Mouse (Mus musculus) left cerebral cortex, adult 11 months (tissue): ENCODE data around the gene Cep55.

ENCODE experiments used
- DNase-seq: peaks from one replicate; pipeline ENCODE4 v3.0.0; 2022; ENCODE audit warnings: low spot score

The Cep55 gene

DNA sequence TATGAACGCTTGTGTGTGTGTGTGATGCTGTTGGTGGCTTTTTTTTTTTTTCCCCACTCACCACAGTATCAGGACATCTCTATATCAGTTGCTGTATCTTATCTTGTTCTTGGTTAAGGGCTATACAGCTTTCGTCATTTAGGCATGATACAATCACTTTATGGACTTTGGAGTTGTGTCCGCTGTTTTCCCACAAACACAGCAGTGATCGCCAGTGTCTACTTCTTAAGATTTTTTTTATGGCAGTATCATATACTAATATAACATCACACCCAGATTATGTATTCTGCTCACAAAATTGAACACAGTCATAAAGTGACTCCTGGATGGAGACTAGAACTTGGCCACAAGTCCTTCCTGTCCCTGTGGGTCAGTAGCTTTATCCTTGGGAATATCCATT, 53.1 kb downstream of the Cep55 start:
- DNase-seq, result no peak

DNA sequence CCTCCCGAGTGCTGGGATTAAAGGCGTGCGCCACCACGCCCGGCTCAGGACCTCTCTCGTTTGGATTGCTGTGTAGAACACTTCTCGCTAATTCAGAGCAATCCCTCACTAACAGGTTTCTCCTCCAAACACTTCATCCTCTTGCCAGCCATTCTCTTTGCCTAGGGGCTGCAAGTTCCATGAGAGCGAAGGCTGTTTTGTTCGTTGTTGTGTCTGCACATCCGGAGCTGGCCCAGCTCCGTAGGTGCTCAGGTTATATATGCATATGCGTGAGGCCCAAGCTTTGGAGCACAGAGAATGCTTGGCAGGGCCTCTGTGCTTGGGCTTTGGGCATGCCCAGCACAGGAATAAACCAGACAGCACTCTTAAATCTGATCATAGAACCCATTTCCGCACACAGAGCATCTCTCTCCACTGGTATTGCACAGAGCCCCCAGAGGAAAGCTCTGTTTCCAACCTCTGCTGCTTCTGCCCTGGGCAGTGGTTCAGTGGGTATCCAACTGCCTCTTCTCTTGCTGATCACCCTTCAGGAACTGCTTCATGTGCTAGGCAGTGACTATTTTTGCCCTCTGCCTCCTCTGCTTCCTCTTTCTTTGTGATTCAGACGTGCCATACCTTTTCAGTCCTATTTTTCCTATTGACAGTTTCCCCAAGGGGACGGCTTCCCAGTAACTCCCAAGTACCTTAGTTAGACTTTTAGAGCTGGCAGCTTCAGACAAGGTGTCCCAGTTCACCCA, 54.9 kb downstream of the Cep55 start:
- DNase-seq, result no peak

DNA sequence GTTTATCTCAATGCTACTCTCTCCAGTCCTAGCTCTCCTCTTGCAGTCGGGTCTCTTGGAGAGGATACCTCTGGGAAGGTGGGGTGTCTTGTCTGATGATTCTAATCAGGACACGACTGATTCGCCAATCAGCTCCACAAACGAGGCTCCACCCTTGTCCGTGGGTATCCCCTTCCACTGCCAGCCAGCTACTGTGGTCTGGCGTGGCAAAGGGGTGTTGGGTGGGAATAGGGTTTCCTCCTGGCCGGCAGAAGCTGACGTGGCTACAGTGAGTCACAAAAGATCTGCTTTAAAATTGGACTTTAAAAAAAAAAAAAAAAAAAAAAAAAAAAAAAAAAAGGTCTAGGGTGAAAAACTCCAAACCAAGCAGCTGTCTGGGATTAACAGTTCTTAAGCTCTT, 56.2 kb downstream of the Cep55 start:
- DNase-seq, result no peak

DNA sequence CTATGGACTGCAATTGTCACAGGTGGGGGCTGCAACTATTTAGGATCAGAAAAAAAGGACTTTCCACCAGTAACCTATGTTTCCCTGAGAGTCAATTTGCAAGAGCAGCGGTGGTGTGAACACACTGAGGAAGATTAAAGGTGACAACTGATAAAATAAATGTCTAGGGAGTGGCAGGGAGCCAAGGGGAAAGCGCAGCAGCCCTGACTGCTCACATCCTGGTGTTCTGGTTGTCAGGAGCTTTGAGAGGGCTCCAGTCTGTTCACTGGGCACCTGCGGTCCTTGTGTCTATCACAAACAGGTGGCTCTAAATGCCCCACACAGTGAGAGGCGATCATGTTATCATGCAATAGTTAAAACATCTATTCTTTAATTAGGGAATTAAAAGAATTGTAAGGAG, 57.8 kb downstream of the Cep55 start:
- no peak for DNase-seq

DNA sequence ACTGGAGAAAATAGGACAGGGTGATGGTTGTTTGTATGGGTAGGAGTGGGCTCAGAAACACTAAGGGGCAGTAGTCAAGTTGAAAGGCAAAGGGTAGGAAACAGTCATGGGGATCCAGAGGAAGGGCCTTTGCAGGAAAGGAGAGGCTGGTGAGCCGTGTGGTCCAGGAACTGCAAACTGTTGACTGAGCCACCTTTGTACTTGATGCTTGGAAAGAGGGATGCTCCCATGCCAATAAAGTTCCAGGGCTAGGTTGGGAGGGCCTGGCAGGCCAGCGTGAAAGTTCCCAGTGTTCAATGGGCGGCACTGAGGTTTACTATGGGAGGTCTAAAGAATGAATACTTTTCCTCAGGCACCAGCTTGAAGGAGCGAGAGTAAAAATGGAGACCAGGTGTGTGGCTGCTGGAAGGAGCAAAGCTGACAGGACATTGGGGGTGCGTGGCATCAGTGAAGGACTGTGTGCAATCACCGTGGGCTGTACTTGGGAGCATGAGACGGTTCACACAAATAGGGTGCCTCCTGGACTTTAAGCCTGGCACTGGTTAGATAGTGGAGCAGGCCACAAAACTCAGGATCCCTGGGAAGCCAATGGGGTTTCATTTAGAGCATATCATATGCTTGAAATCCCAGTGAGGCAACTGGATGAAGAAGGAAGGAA, 60.2 kb downstream of the Cep55 start:
- DNase-seq, result no peak

DNA sequence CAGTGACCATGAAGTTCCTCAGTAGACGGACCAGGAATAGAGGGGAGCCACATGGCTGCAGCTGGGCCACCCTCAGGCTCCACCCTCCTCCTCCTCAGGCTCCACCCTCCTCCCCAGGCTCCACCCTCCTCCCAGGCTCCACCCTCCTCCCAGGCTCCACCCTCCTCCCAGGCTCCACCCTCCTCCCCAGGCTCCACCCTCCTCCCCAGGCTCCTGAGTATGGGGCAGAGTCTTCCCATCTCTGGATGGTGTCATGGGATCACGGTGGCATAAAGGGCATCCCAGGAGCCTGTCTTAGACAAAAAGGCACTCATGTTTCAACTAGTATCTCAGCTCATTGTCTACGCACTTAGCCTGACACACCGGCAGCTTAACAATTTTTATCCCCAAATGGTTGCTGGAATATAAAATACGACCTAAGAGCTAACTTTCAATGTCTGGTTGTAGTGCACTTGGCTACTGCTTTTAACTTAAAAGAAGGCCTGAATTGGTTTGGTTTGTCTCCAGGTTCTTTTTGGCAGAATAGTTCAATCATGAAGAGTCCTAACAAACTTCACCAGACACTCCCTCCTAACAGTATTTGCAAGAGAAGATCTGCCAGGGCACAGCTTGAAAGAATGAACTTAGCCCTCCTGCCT, 65.4 kb downstream of the Cep55 start:
- no peak for DNase-seq

DNA sequence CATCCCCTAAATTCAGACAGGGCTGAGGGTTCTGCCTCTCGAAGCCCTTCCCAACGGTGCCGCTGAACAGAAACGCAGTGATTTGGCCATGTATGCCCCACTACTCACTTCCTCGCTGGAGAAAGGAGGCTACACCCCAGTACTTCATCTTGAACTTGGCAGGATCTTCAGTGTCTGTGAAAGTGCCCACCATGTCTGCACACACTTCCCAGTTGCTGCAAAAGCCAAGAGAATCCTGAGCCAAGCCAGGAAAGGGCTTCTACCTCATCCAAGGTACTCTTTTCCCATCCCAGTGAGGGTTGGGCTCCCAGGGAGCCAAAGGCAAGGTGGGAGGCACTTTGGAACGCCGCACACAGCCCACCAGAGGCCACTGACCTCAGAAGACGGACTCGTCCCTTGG, 69.1 kb downstream of the Cep55 start:
- no peak for DNase-seq
